Mouse (Mus musculus): Measurements from ENCODE around the gene Qrsl1. TPM values are rescaled to one million over a fixed set of nuclear protein-coding genes. Genes with fewer than 3 reads are reported as not detected.

Gene Qrsl1
- total RNA-seq, 2 experiments from 2014 or later, result 14.6 to 16.0 TPM

Other genes starting within 250 kb of the Qrsl1 start
- 10 to 100 TPM; 10.7 to 11.2 TPM for gene Rtn4ip1, start 62 bp upstream of the Qrsl1 start, total RNA-seq (2021)
- under 1 TPM; 0.42 to 0.48 TPM for gene Crybg1, start 247.1 kb upstream of the Qrsl1 start, total RNA-seq (2021)